Mouse (Mus musculus) embryonic facial prominence, embryonic 12.5 days (tissue): ENCODE measurements around the gene Mapkapk5. TPM values are rescaled to one million over a fixed set of nuclear protein-coding genes. Genes with fewer than 3 reads are reported as not detected.

Experiments used
- ATAC-seq: fragments of 200-750 bp; cut with Nextera tagmentation; 2 replicates; pipeline ENCODE4 v1.8.0; 2017; ENCODE audit not compliant: insufficient number of reproducible peaks, insufficient read depth, low FRiP score, low TSS enrichment
- H3K27ac ChIP-seq: fragments of 300-500 bp; sonication (generic); 2 replicates; pipeline ENCODE4 v1.5.1; 2016; ENCODE audit warnings: mild to moderate bottlenecking
- H3K27me3 ChIP-seq: fragments of 300-500 bp; sonication (generic); 2 replicates; pipeline ENCODE4 v1.6.1; 2016; ENCODE audit warnings: mild to moderate bottlenecking, moderate library complexity
- H3K36me3 ChIP-seq: fragments of 300-500 bp; sonication (generic); 2 replicates; pipeline ENCODE4 v1.6.1; 2016; ENCODE audit warnings: mild to moderate bottlenecking
- H3K4me1 ChIP-seq: fragments of 300-500 bp; sonication (generic); 2 replicates; pipeline ENCODE4 v1.6.1; 2016
- H3K4me2 ChIP-seq: fragments of 300-500 bp; sonication (generic); replicated peaks from 2 replicates; pipeline ENCODE4 v1.6.1; 2016; ENCODE audit warnings: mild to moderate bottlenecking, moderate library complexity
- H3K4me3 ChIP-seq: fragments of 300-500 bp; sonication (generic); 2 replicates; pipeline ENCODE4 v1.5.1; 2016; ENCODE audit warnings: mild to moderate bottlenecking
- H3K9ac ChIP-seq: fragments of 300-500 bp; sonication (generic); 2 replicates; pipeline ENCODE4 v1.6.1; 2016; ENCODE audit warnings: mild to moderate bottlenecking, moderate library complexity
- H3K9me3 ChIP-seq: fragments of 300-500 bp; sonication (generic); 2 replicates; pipeline ENCODE4 v1.6.1; 2016; ENCODE audit warnings: mild to moderate bottlenecking, moderate library complexity
- WGBS: fragments of 180-500 bp; shearing (Covaris S2); methylation state at CpG from one replicate; pipeline ENCODE4 v1.1.7; 2016; 5-methylcytosine and 5-hydroxymethylcytosine counted together
- polyA plus RNA-seq: library from polyadenylated mRNA; unstranded; fragments of >200 nt; fragmentation: Nextera tagmentation; extraction: Ambion mirVana; gene quantifications from 2 replicates; pipeline ENCODE4 v1.2.1, GENCODE M21; 2016

Gene Mapkapk5
- polyA plus RNA-seq, 1 experiment from 2014 or later, result 59.5 TPM

DNA sequence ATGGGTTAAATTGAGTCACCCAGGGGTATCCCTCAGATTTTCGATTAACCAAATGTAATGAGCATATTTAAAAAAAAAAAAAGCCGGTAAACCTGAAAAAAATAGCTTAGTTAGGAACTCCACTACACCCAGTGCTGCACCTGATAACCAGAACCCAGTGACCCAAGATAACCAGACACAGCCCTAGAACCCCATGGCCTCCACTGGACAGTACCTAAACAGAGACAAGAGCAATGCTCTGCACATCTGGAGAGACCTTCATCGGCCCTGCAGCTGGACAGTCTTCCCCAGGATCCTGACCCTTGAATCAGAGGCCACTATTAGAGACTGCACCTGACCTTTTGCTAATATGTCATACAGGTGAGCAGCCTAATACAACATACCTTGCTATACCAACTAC lies 1.4 kb upstream of the Mapkapk5 start:
- WGBS, result 95% methylated on average over 3 of the region's 3 CpGs
- H3K27ac ChIP-seq, result no peak overlapping the region
- ATAC-seq, result no peak
- no peaks in the 10 kb centered on the region for H3K36me3 ChIP-seq
- H3K4me2 ChIP-seq, result no peak overlapping the region
- no peak overlapping the region for H3K9ac ChIP-seq
- H3K9me3 ChIP-seq, result no peaks in the 10 kb centered on the region
- H3K27me3 ChIP-seq, result no peaks in the 10 kb centered on the region
- H3K4me1 ChIP-seq, result peaks cover 16% of the 10 kb centered on the region
- H3K4me3 ChIP-seq, result 0 out of 2 replicates have a peak overlapping the region, but pooled peaks have one; percentile 100

DNA sequence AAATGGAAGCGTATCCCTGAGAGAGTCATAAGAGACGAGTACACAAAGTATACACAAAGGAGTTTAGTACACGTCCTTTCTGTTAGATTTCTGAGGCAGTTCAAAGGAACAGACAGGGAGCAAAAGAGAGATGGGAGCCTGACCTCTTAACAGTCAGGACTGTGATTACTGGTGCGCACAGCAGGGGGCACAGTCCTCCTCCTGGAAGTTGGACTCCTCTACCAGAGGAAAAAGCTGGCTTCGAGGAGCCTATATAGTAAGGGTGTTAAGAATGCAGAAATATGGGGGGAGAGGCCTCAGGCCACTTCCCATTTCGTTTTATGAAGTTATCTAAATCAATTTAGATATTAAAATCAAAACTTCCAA lies 808 bp upstream of the Mapkapk5 start:
- ATAC-seq, result no peak
- Histone ChIP-seq H3K4me2 (peak overlapping the region; percentile 80), H3K27me3 (no peaks in the 10 kb centered on the region), H3K9me3 (no peaks in the 10 kb centered on the region), H3K27ac (peak overlapping the region; percentile 96; the same call in 1 of the 2 replicates), H3K4me1 (peaks cover 16% of the 10 kb centered on the region), H3K9ac (peak overlapping the region; percentile 100), H3K4me3 (peak overlapping the region; percentile 100), H3K36me3 (no peaks in the 10 kb centered on the region)
- WGBS, result 37% methylated on average over 6 of the region's 6 CpGs

DNA sequence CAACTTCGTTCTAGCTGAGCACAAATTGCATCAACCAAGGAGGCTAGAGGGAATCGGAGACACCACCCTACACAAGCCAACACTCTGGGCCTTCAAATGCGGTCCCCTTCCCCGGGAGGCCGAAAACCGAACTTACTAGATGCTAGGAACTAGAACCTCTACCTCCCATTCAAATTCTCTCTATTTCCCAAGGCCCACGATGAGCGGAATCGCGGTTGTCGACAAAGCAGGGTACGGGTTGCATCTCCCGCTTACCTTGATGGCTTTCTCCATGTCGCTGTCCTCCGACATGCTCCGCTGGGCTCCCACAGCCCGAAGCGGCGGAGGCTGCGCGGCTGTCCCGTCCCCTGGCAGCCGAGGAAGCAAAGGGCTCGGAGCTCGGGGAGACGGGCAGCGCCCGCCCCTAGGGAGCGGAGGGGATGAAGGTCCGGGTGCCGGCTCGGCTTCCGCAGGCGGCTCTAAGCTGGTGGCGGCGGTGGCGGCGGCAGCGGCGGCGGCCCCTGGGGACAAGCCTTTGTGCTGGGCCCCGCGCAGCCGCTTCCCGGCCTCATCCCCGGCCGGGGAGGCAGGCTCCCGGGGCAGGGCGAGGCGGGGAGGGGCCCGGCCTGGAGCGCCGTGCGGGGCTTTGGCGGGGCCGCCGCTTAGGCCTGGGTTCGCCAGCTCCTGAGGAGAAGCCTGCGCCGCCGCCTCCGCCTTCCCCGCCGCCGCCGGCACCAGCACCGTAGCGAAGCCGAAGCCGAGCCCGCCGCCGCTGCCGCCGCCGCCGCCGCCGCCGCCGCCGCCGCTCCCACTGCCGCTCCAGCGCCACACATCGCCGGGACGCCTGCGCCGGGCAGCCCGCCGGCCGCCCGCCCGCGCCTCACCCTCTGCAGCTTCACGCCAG lies 554 bp downstream of the Mapkapk5 start, which contains the start of the genes Adam1a and Gm42878:
Gene Adam1a (minus strand): TSS at position 573 of the 883 bp plus-strand sequence.
Gene Gm42878 (minus strand): TSS at position 573 of the 883 bp plus-strand sequence.
- Histone ChIP-seq H3K9me3 (no peaks in the 10 kb centered on the region), H3K27ac (peak within 1 kb of the TSS; percentile 96), H3K4me2 (peak within 1 kb of the TSS; percentile 80), H3K27me3 (no peaks in the 10 kb centered on the region), H3K4me3 (peak within 1 kb of the TSS; percentile 100), H3K4me1 (peaks cover 16% of the 10 kb centered on the region), H3K9ac (peak within 1 kb of the TSS; percentile 100), H3K36me3 (no peaks in the 10 kb centered on the region)
- ATAC-seq, result no peak
- WGBS, result under 1% methylated on average over 61 of the region's 97 CpGs

GRCm38 (mm10) chr5:121543370-121543769 lies 2.3 kb downstream of the Mapkapk5 start:
- Histone ChIP-seq H3K4me2 (no peak overlapping the region), H3K4me1 (peaks cover 16% of the 10 kb centered on the region), H3K27ac (no peak overlapping the region), H3K4me3 (no peak overlapping the region), H3K27me3 (no peaks in the 10 kb centered on the region), H3K9ac (no peak overlapping the region), H3K36me3 (no peaks in the 10 kb centered on the region), H3K9me3 (no peaks in the 10 kb centered on the region)
- no peak for ATAC-seq
- 78% methylated on average over 3 of the region's 3 CpGs for WGBS

- no peak for ATAC-seq
- Histone ChIP-seq H3K27me3 (no peaks in the 10 kb centered on the region), H3K27ac (no peak overlapping the region), H3K9me3 (no peaks in the 10 kb centered on the region), H3K9ac (no peak overlapping the region), H3K36me3 (peaks cover 8% of the 10 kb centered on the region; the same call in 1 of the 2 replicates), H3K4me1 (peaks cover 13% of the 10 kb centered on the region), H3K4me2 (no peak overlapping the region), H3K4me3 (no peak overlapping the region)
- WGBS, result 90% methylated on average over 7 of the region's 7 CpGs
These were observed 4.5 kb downstream of the Mapkapk5 start for GRCm38 (mm10) chr5:121541235-121541634.

DNA sequence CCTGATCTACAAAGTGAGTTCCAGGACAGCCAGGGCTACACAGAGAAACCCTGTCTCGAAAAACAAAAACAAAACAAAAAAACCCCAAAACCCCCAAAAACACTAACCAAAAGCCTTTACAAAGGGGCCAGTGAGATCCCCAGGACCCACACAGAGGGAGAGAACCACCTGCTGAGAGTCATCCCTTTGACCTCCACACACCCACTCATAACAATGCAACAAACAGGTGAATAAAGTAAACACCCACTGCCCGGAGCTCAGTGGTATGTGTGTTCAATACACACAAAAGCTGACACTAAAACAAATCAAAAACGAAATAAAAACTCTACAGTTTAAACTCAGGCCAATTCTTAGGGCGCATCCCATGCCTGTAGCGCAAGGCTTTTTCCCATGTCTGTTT lies 5.6 kb downstream of the Mapkapk5 start:
- H3K4me2 ChIP-seq, result no peak overlapping the region
- ATAC-seq, result no peak
- no peaks in the 10 kb centered on the region for H3K27me3 ChIP-seq
- H3K36me3 ChIP-seq, result peaks cover 19% of the 10 kb centered on the region
- H3K4me1 ChIP-seq, result peaks cover 13% of the 10 kb centered on the region
- H3K9me3 ChIP-seq, result no peaks in the 10 kb centered on the region
- H3K9ac ChIP-seq, result no peak overlapping the region
- no peak overlapping the region for H3K4me3 ChIP-seq
- H3K27ac ChIP-seq, result no peak overlapping the region
- 92% methylated on average over 5 of the region's 5 CpGs for WGBS

DNA sequence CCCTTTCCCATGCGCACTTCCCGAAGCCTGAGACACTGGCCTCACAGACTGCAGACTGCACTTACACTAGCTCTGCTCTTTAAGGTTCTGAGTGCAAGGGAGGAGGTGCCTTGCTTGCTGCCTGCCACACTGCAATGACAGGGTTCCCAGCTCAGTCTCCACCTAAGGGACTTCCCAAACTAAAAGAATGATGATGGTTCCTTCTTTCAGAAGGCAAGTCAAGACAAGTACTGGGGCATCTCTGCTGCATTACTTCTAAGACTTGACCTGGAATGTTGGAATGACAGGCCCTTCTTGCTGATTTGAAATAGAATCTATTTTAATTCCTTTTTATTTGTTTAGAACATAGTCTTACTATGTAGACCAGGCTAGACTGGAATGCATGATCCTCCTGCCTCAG lies 8.1 kb downstream of the Mapkapk5 start:
- Histone ChIP-seq H3K9ac (no peak overlapping the region), H3K4me1 (no peaks in the 10 kb centered on the region), H3K27me3 (no peaks in the 10 kb centered on the region), H3K9me3 (no peaks in the 10 kb centered on the region), H3K4me3 (no peak overlapping the region), H3K36me3 (peaks cover 41% of the 10 kb centered on the region), H3K27ac (no peak overlapping the region), H3K4me2 (no peak overlapping the region)
- 78% methylated on average over 2 of the region's 2 CpGs for WGBS
- ATAC-seq, result no peak

DNA sequence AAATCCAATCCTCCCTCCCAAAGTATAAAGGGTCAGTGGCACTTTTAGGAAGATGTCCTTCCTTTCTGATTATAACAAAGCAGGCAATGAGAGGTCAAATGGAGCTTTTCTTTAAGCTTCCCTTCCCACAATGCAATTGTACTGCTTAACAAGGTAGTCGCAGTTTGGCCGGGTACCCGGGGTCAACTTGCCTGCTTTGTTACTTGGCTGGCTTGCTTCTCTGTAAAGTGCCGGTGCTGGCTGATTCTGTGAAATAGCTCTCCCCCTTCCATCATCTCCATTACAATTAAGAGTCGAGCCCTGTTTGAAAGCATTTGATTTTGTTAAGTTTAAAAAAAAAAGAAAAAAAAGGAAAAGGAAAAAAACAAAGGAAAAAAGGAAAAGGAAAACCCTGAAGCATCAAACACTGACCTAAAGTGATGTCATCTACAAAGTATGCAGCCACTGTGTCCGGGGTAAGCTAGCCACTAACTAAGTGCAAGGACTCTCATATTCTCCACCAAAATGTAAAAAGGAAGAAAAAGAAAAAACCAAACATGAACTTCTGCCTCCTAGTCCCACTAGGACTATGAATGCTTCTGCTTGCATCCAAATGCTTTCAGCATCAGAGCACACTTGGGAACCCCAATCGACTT lies 8.7 kb downstream of the Mapkapk5 start:
- Histone ChIP-seq H3K27me3 (no peaks in the 10 kb centered on the region), H3K4me3 (no peak overlapping the region), H3K27ac (no peak overlapping the region), H3K4me2 (no peak overlapping the region), H3K9me3 (no peaks in the 10 kb centered on the region), H3K9ac (no peak overlapping the region), H3K4me1 (no peaks in the 10 kb centered on the region), H3K36me3 (peaks cover 47% of the 10 kb centered on the region)
- no peak for ATAC-seq
- WGBS, result 81% methylated on average over 7 of the region's 7 CpGs

DNA sequence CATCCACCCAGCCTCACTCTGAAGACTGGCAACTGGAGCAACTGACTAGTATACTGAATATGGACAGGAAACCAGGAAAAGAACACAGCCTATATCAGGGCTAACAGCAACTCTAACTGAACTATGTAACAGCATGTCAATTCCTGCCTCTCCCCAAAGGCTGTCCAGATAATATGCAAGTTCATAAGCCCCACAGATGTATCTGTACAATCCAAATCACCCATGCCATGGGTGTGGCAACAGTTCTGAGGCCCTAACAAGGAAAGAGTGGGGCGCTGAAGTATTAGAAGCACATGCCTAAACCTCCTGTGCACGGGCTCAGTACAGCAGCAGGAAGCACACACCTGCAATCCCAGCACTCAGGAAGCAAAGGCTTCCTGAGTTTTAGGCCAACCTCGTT lies 10.6 kb downstream of the Mapkapk5 start:
- Histone ChIP-seq H3K9me3 (no peaks in the 10 kb centered on the region), H3K9ac (no peak overlapping the region), H3K27ac (no peak overlapping the region), H3K27me3 (no peaks in the 10 kb centered on the region), H3K4me1 (no peaks in the 10 kb centered on the region), H3K4me3 (no peak overlapping the region), H3K4me2 (no peak overlapping the region), H3K36me3 (peaks cover 63% of the 10 kb centered on the region)
- no peak for ATAC-seq
- WGBS, result 92% methylated on average over 3 of the region's 3 CpGs

- WGBS, result 90% methylated on average over 5 of the region's 5 CpGs
These were observed 11.2 kb downstream of the Mapkapk5 start for GRCm38 (mm10) chr5:121534521-121534920.

GRCm38 (mm10) chr5:121526961-121527360 lies 18.7 kb downstream of the Mapkapk5 start:
- Histone ChIP-seq H3K9ac (no peak overlapping the region), H3K4me2 (no peak overlapping the region), H3K36me3 (peaks cover 81% of the 10 kb centered on the region), H3K4me3 (no peak overlapping the region), H3K4me1 (no peaks in the 10 kb centered on the region), H3K27me3 (no peaks in the 10 kb centered on the region), H3K27ac (no peak overlapping the region), H3K9me3 (no peaks in the 10 kb centered on the region)
- no peak for ATAC-seq
- WGBS, result 88% methylated on average over 8 of the region's 8 CpGs

More at GRCm38 (mm10) chr5:121534521-121534920, 11.2 kb downstream of the Mapkapk5 start:
- Histone ChIP-seq H3K4me1 (no peaks in the 10 kb centered on the region), H3K4me2 (no peak overlapping the region), H3K9ac (no peak overlapping the region), H3K4me3 (no peak overlapping the region), H3K27me3 (no peaks in the 10 kb centered on the region), H3K27ac (no peak overlapping the region), H3K9me3 (no peaks in the 10 kb centered on the region), H3K36me3 (peaks cover 69% of the 10 kb centered on the region)
- ATAC-seq, result no peak

- WGBS, result 88% methylated on average over 7 of the region's 7 CpGs
- H3K9ac ChIP-seq, result no peak overlapping the region
- H3K4me3 ChIP-seq, result no peak overlapping the region
- no peaks in the 10 kb centered on the region for H3K27me3 ChIP-seq
- no peaks in the 10 kb centered on the region for H3K9me3 ChIP-seq
- H3K4me2 ChIP-seq, result no peak overlapping the region
- ATAC-seq, result no peak
- H3K36me3 ChIP-seq, result peaks cover 80% of the 10 kb centered on the region
- H3K27ac ChIP-seq, result no peak overlapping the region
- H3K4me1 ChIP-seq, result no peaks in the 10 kb centered on the region
These were observed 19.2 kb downstream of the Mapkapk5 start for GRCm38 (mm10) chr5:121526526-121526925.
